Mouse (Mus musculus): ENCODE results near the gene Pygb. TPM values are rescaled to one million over a fixed set of nuclear protein-coding genes. Genes with fewer than 3 reads are reported as not detected.

The Pygb gene
- total RNA-seq, 2 experiments from 2014 or later = 374 to 404 TPM

GRCm38 (mm10) chr2:150835975-150836374 is 49.4 kb downstream of the Pygb start:
- intact Hi-C loops (cut with DNase I) = no loop called here
- no peak for DNase-seq

GRCm38 (mm10) chr2:150836906-150837305 is 50.4 kb downstream of the Pygb start:
- intact Hi-C loops (cut with DNase I) = no loop called here
- no peak for DNase-seq

GRCm38 (mm10) chr2:150837781-150838180 is 51.2 kb downstream of the Pygb start:
- DNase-seq = no peak
- intact Hi-C loops (cut with DNase I) = no loop called here

- no peak for DNase-seq
- intact Hi-C loops (cut with DNase I) = no loop called here
These were observed 53.3 kb downstream of the Pygb start for GRCm38 (mm10) chr2:150839686-150840471.

- intact Hi-C loops (cut with DNase I) = no loop called here
- no peak for DNase-seq
These were observed 54.6 kb downstream of the Pygb start for GRCm38 (mm10) chr2:150841109-150841508.

- intact Hi-C loops (cut with DNase I) = no loop called here
- DNase-seq = no peak
These were observed 55.5 kb downstream of the Pygb start for GRCm38 (mm10) chr2:150842049-150842461.

GRCm38 (mm10) chr2:150844798-150845197 is 58.3 kb downstream of the Pygb start:
- DNase-seq = no peak
- intact Hi-C loops (cut with DNase I) = no loop called here

GRCm38 (mm10) chr2:150847436-150847995 is 61.0 kb downstream of the Pygb start:
- DNase-seq = no peak
- intact Hi-C loops (cut with DNase I) = no loop called here

- intact Hi-C loops (cut with DNase I) = no loop called here
- DNase-seq = no peak
These were observed 64.7 kb downstream of the Pygb start for GRCm38 (mm10) chr2:150851251-150851650.

- intact Hi-C loops (cut with DNase I) = no loop called here
- DNase-seq = no peak
These were observed 68.7 kb downstream of the Pygb start for GRCm38 (mm10) chr2:150855186-150855585.

- intact Hi-C loops (cut with DNase I) = no loop called here
- no peak for DNase-seq
These were observed 72.4 kb downstream of the Pygb start for GRCm38 (mm10) chr2:150858724-150859487.

- DNase-seq = no peak
- intact Hi-C loops (cut with DNase I) = no loop called here
These were observed 73.4 kb downstream of the Pygb start for GRCm38 (mm10) chr2:150859709-150860470.

- DNase-seq = no peak
- intact Hi-C loops (cut with DNase I) = no loop called here
These were observed 74.6 kb downstream of the Pygb start for GRCm38 (mm10) chr2:150861128-150861527.

GRCm38 (mm10) chr2:150867021-150867420 is 80.5 kb downstream of the Pygb start:
- no peak for DNase-seq
- intact Hi-C loops (cut with DNase I) = no loop called here

- intact Hi-C loops (cut with DNase I) = no loop called here
- no peak for DNase-seq
These were observed 82.9 kb downstream of the Pygb start for GRCm38 (mm10) chr2:150869446-150869845.

- DNase-seq = no peak
- intact Hi-C loops (cut with DNase I) = no loop called here
These were observed 88.0 kb downstream of the Pygb start for GRCm38 (mm10) chr2:150874508-150874907.

GRCm38 (mm10) chr2:150875226-150875625 is 88.7 kb downstream of the Pygb start:
- intact Hi-C loops (cut with DNase I) = no loop called here
- no peak for DNase-seq

GRCm38 (mm10) chr2:150877561-150877960 is 91.0 kb downstream of the Pygb start:
- DNase-seq = no peak
- intact Hi-C loops (cut with DNase I) = no loop called here
